Mouse (Mus musculus): ENCODE results near the gene Hist1h2ad.

DNA sequence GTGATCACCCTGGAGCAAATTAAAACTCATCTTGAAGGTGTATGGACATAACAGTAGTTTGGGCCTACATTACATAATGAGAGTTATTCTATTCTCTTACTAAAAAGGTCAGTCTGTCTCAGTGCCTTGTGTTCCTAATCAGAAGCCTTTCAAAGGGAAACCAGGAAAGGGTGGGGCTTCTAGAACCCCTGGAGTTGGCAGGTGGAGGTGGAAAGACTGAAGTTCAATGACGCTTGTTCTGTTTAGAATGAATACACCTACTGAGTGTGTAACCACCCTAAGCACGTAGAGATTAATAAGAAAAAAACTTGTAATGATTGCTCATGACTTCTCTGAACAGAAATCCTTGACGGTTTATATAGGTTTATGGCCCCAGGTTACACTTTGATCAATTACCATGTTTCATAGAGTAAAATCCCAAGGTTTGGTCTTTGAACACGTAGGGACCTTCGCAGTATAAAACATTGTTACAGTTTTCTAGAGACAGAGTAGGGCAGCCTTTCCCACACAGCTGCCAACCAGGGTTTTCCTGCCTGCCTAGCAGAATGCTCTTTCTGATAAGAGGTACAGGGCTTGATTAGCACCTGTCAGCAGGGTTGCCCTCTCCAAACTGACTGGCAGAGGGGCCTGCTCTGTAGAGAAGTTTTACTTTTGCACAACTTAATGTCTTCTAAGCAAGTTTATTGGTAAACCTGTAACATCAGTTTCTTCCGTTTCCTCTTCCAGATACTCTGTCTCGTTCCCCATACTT, 21.6 kb downstream of the Hist1h2ad start:
- TF ChIP-seq EP300 (IDR thresholded peaks at IDR 0.05) (no peak), CTCF (IDR thresholded peaks at IDR 0.05) (no peak)

All from lung, postnatal 0 days (tissue).